Mouse (Mus musculus) splenic B cell, adult 2 months (primary cell): ENCODE results near the gene Tulp4.
"Not testable (repeated sequence)": the region's sequence is repeated elsewhere in the genome, so short reads cannot be mapped to it uniquely, and the experiment has no call there.

Experiments used
- DNase-seq: peaks from one replicate; pipeline ENCODE4 v3.0.0-alpha.2; 2011; ENCODE audit warnings: low read depth, low spot score
- H3K27me3 ChIP-seq: 2 replicates; pipeline ENCODE4 v1.6.1; 2012; ENCODE audit warnings: mild to moderate bottlenecking, low read length, moderate library complexity, mixed read lengths; ENCODE audit not compliant: control insufficient read depth, poor library complexity, insufficient read depth, severe bottlenecking
- H3K36me3 ChIP-seq: 2 replicates; pipeline ENCODE4 v1.6.1; 2012; ENCODE audit warnings: mild to moderate bottlenecking, low read length, moderate library complexity, mixed read lengths; ENCODE audit not compliant: control insufficient read depth, poor library complexity, insufficient read depth, severe bottlenecking

Gene Tulp4

DNA sequence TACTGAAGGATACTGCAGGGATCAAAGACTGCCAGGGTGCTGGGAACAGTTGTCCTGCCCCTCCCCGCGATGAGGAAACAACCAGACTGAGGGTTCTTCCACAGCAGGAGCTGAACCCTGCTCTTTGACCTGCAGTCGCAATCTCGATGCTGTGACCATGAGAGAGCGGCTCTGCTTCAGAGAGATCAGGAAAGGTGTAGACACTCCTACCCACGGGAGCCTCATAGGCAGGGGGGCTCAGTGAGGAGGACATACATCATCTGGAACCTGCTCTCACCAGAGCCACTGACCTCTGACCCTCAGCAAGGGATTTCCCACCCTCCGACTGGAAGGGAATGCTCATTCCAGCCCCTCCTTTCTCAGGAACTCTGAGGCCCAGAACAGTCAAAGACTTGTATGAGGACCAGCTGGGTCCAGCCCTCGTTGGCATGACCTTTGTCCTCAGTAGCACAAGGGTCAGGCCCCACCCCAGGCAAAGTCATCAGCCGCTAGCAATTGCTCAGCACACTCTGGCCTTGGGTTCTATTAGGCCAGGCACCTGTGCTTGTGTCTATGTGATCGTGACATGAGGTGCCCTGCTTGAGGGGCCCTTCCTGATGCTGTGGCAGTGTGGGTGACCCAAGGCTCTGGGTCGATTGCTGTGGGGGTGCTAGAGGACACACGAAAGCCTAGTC, 194.1 kb downstream of the Tulp4 start:
- not testable (repeated sequence) for DNase-seq, H3K36me3 ChIP-seq, H3K27me3 ChIP-seq
